ENCODE assay signal across 8 mouse cellular contexts in genomic region chr19:20345317-20345917, GRCm38 (mm10). TPM values are rescaled to one million over a fixed set of nuclear protein-coding genes. Genes with fewer than 3 reads are reported as not detected.
DNase-seq lines count a peak whose midpoint lies in the region; ATAC-seq and TF ChIP-seq lines count a peak whose summit lies in the region.

No protein-coding gene starts in this region.

- WGBS in forebrain, embryonic 13.5 days = 14% methylated on average over 8 of the region's 8 CpGs
- WGBS in hindbrain, postnatal 0 days = 8% methylated on average over 8 of the region's 8 CpGs

- ATAC-seq in forebrain, embryonic 13.5 days = peak; percentile 85
- ATAC-seq in hindbrain, postnatal 0 days = peak; percentile 78
- peak; percentile 93 for ATAC-seq in megakaryocyte-erythroid progenitor cell, adult 5-6 weeks (replicated peaks; ENCODE audit: low FRiP score, low TSS enrichment, poor library complexity, severe bottlenecking)

- peak; percentile 10 for DNase-seq in MN1 (ENCODE audit: low spot score)
- peak; percentile 46 for DNase-seq in c-Kit-positive CD71-positive TER-119-negative erythroid progenitor cells, embryonic 14.5 days (ENCODE audit: low read depth)
- peak; percentile 92 for DNase-seq in hindbrain, postnatal 0 days (ENCODE audit: low spot score)
- peak; percentile 75 for DNase-seq in left cerebral cortex, adult 11 months (ENCODE audit: low spot score)
- peak; percentile 85 to 90 for DNase-seq in right cerebral cortex, postnatal 10 days (ENCODE audit: low spot score in 2 of 2)
- DNase-seq in urinary bladder, postnatal 4 days (ENCODE audit: low spot score in 2 of 2) = peak; percentile 41 to 78

- no peak overlapping the region for H3K4me3 ChIP-seq in forebrain, embryonic 13.5 days
- H3K4me3 ChIP-seq in hindbrain, postnatal 0 days (ENCODE audit: low read length) = no peak overlapping the region

- no peaks in the 10 kb centered on the region for H3K9me3 ChIP-seq in forebrain, embryonic 13.5 days (replicated peaks)
- H3K9me3 ChIP-seq in hindbrain, postnatal 0 days (ENCODE audit: low read length) = no peaks in the 10 kb centered on the region

- TF ChIP-seq CTCF in hindbrain, postnatal 0 days (IDR thresholded peaks at IDR 0.05; ENCODE audit: low read depth) = peak; percentile 93

- no peaks in the 10 kb centered on the region for H3K36me3 ChIP-seq in forebrain, embryonic 13.5 days (ENCODE audit: poor library complexity, severe bottlenecking)
- no peaks in the 10 kb centered on the region for H3K36me3 ChIP-seq in hindbrain, postnatal 0 days (ENCODE audit: insufficient read depth, low read length)

- H3K27me3 ChIP-seq in forebrain, embryonic 13.5 days = no peaks in the 10 kb centered on the region
- no peaks in the 10 kb centered on the region for H3K27me3 ChIP-seq in hindbrain, postnatal 0 days (ENCODE audit: insufficient read depth, low read length)

- no peak overlapping the region for H3K9ac ChIP-seq in forebrain, embryonic 13.5 days
- no peak overlapping the region for H3K9ac ChIP-seq in hindbrain, postnatal 0 days (replicated peaks; ENCODE audit: low read length)

- H3K4me1 ChIP-seq in forebrain, embryonic 13.5 days = 0 out of 2 replicates have a peak, but pooled peaks cover 7% of the 10 kb centered on the region
- H3K4me1 ChIP-seq in hindbrain, postnatal 0 days (ENCODE audit: insufficient read depth, low read length) = no peaks in the 10 kb centered on the region

- H3K27ac ChIP-seq in forebrain, embryonic 13.5 days = no peak overlapping the region
- H3K27ac ChIP-seq in hindbrain, postnatal 0 days = no peak overlapping the region

- H3K4me2 ChIP-seq in forebrain, embryonic 13.5 days = no peak overlapping the region
- no peak overlapping the region for H3K4me2 ChIP-seq in hindbrain, postnatal 0 days (ENCODE audit: low read depth, low read length)

RNA-seq across cellular contexts. Expression of gene Anxa1, which starts 45.3 kb away (rescaled TPM):
- polyA plus RNA-seq in forebrain, embryonic 13.5 days (2015; fragmentation: Nextera tagmentation; extraction: Ambion mirVana) = 1.1 and 1.4 TPM in 2 replicates
- 4.8 and 10.8 TPM in 2 replicates for total RNA-seq in hindbrain, postnatal 0 days (2014; rRNA removed)
- polyA plus RNA-seq in hindbrain, postnatal 0 days (2015; fragmentation: Nextera tagmentation; extraction: Ambion mirVana) = 14.6 and 18.6 TPM in 2 replicates
- 8.8 and 23.1 TPM in 2 replicates for total RNA-seq in megakaryocyte-erythroid progenitor cell, adult 5-6 weeks (2014; fragmentation: Nextera tagmentation)
- 30.3 and 47.8 TPM in 2 replicates for total RNA-seq in megakaryocyte-erythroid progenitor cell, adult 5-6 weeks (2017)

Comparison
In these comparisons a context has a peak if more than half of its experiments do, and no peak if none do; other contexts are left out.
1. DNase-seq: peak in every context shown above with its lines; median percentile 92 in hindbrain, postnatal 0 days; 88 in right cerebral cortex, postnatal 10 days; 75 in left cerebral cortex, adult 11 months; 60 in urinary bladder, postnatal 4 days; 46 in c-Kit-positive CD71-positive TER-119-negative erythroid progenitor cells, embryonic 14.5 days; 10 in MN1.